Mouse (Mus musculus) thymus, adult 2 months (tissue): Measurements from ENCODE around the gene Prkca.

Source experiments
- CTCF ChIP-seq: fragments of 200-500 bp; IDR thresholded peaks from 2 replicates; pipeline ENCODE4 v1.5.1; 2012; ENCODE audit warnings: mild to moderate bottlenecking, control low read depth, low read length, moderate library complexity, borderline replicate concordance; ENCODE audit not compliant: control insufficient read depth, poor library complexity, insufficient read depth; ENCODE audit errors: extremely low read depth
- POLR2A ChIP-seq: fragments of 200-500 bp; IDR thresholded peaks from 2 replicates; pipeline ENCODE4 v1.6.1; 2012; ENCODE audit warnings: mild to moderate bottlenecking, low read length, control low read depth, moderate library complexity; ENCODE audit not compliant: control insufficient read depth, poor library complexity, insufficient read depth; ENCODE audit errors: extremely low read depth

DNA sequence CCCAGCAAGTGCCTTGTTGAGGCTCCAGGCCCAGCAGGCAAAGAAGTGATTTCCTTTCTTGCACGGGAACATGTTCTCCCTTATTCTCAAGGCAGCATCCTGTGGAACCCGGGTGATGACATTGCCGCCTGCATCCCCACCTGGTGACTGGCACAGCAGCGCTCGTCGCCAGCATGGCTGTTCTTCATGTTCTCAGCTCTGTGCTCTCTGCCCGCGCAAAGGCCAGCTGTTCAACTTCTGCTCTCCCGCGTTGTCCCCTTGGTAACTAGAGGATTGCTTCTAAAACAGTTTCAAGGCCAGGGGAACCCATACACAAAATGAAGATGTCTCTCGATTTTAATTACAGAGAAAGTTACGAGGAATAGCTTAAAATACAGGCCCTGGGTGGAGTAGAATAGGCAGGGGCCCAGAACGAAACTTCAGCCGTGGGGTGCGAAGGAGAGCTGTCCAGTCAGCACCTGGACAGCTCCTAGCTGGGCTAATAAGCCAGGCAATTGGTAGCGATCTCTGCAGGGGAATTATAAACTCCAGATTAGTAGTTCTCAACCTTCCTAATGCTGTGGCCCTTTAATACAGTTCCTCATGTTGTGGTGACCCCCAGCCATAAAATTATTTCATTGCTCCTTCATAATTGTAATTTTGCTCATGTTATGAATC, 423.7 kb downstream of the Prkca start:
- TF ChIP-seq CTCF (no peak), POLR2A (no peak)
